Mouse (Mus musculus): ENCODE measurements at regions not wholly inside any gene's neighbourhood (a gene's known extent, or its start where the extent isn't known, plus 50 kb on each side); places are given as distances from the start of the nearest gene placed in this dataset.

- ATAC-seq: no peak
- no peaks in the 10 kb centered on the region for H3K9me3 ChIP-seq (ENCODE audit: control insufficient read depth, low read length)
Observed at GRCm38 (mm10) chr2:51240000-51240399, 91.1 kb upstream of the Rnd3 start.

GRCm38 (mm10) chr2:51238992-51239391, 90.1 kb upstream of the Rnd3 start:
- 40% methylated on average over 4 of the region's 4 CpGs for WGBS
- peaks cover 15% of the 10 kb centered on the region for H3K4me1 ChIP-seq (ENCODE audit: control insufficient read depth, insufficient read depth, low read length)
- H3K4me3 ChIP-seq (ENCODE audit: low read length): no peak overlapping the region
- no peaks in the 10 kb centered on the region for H3K36me3 ChIP-seq (ENCODE audit: control insufficient read depth, insufficient read depth, low read length)
- no peak for ATAC-seq
- no peak overlapping the region for H3K4me2 ChIP-seq (ENCODE audit: low read depth, low read length)
- H3K27me3 ChIP-seq (replicated peaks; ENCODE audit: control insufficient read depth, insufficient read depth, low read length): no peaks in the 10 kb centered on the region
- no peak overlapping the region for H3K9ac ChIP-seq (ENCODE audit: low read depth, low read length)
- no peaks in the 10 kb centered on the region for H3K9me3 ChIP-seq (ENCODE audit: control insufficient read depth, low read length)
- no peak overlapping the region for H3K27ac ChIP-seq (ENCODE audit: low read length)

More at GRCm38 (mm10) chr2:51240000-51240399, 91.1 kb upstream of the Rnd3 start:
- Histone ChIP-seq H3K9ac (ENCODE audit: low read depth, low read length) (no peak overlapping the region), H3K27ac (ENCODE audit: low read length) (no peak overlapping the region), H3K4me2 (ENCODE audit: low read depth, low read length) (no peak overlapping the region), H3K27me3 (replicated peaks; ENCODE audit: control insufficient read depth, insufficient read depth, low read length) (no peaks in the 10 kb centered on the region), H3K4me3 (ENCODE audit: low read length) (no peak overlapping the region), H3K36me3 (ENCODE audit: control insufficient read depth, insufficient read depth, low read length) (no peaks in the 10 kb centered on the region), H3K4me1 (ENCODE audit: control insufficient read depth, insufficient read depth, low read length) (peaks cover 15% of the 10 kb centered on the region)
- WGBS: 94% methylated on average over 1 of the region's 1 CpGs

DNA sequence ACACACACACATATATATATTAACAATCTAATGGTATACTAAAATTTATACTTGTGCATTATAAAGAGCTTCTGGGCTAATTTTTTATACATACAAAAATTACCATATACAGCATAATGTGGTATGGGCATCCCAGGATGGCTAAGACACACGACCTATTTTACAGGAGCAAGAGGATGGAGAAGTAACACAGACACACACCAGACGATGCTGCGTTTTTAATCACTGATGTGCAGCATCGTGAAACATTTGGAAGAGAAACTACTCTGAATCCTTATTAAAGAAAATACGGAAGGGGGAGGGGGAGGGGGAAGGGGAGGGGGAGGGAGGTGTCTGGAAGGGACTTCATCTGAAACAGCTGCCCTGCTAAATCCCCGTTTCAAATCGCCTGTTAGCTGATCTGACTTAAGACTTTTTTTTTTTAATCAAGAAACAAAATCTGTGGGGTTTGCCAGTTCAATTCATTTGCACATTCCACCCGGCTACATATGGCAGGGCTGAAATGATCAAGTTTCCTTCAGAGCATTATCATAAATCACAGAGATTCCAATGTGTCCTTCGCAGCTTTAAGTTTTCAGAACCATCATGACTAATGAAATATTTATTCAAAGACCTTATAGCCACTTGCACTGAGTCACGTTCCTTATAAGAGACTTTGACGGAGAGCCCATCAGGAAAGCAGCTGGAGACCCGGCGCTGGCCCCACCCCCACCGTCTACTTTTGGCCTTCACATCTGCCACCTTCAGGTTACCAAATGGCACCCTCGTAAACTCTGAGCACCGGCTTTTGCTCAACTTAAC, 89.4 kb upstream of the Rnd3 start:
- H3K9me3 ChIP-seq (ENCODE audit: control insufficient read depth, low read length): no peaks in the 10 kb centered on the region
- H3K4me1 ChIP-seq (ENCODE audit: control insufficient read depth, insufficient read depth, low read length): peaks cover 15% of the 10 kb centered on the region
- H3K4me2 ChIP-seq (ENCODE audit: low read depth, low read length): peak overlapping the region; percentile 25; the same call in 1 of the 2 replicates
- H3K27me3 ChIP-seq (replicated peaks; ENCODE audit: control insufficient read depth, insufficient read depth, low read length): no peaks in the 10 kb centered on the region
- no peak overlapping the region for H3K27ac ChIP-seq (ENCODE audit: low read length)
- no peak overlapping the region for H3K4me3 ChIP-seq (ENCODE audit: low read length)
- no peaks in the 10 kb centered on the region for H3K36me3 ChIP-seq (ENCODE audit: control insufficient read depth, insufficient read depth, low read length)
- H3K9ac ChIP-seq (ENCODE audit: low read depth, low read length): no peak overlapping the region
- ATAC-seq: 0 out of 2 replicates have a peak, but pooled peaks have one; percentile 28
- 15% methylated on average over 16 of the region's 16 CpGs for WGBS

GRCm38 (mm10) chr2:51237451-51237850, 88.5 kb upstream of the Rnd3 start:
- no peaks in the 10 kb centered on the region for H3K27me3 ChIP-seq (replicated peaks; ENCODE audit: control insufficient read depth, insufficient read depth, low read length)
- ATAC-seq: no peak
- H3K9ac ChIP-seq (ENCODE audit: low read depth, low read length): no peak overlapping the region
- H3K27ac ChIP-seq (ENCODE audit: low read length): no peak overlapping the region
- no peak overlapping the region for H3K4me3 ChIP-seq (ENCODE audit: low read length)
- H3K9me3 ChIP-seq (ENCODE audit: control insufficient read depth, low read length): no peaks in the 10 kb centered on the region
- H3K36me3 ChIP-seq (ENCODE audit: control insufficient read depth, insufficient read depth, low read length): no peaks in the 10 kb centered on the region
- H3K4me2 ChIP-seq (ENCODE audit: low read depth, low read length): no peak overlapping the region
- 62% methylated on average over 10 of the region's 10 CpGs for WGBS
- peaks cover 15% of the 10 kb centered on the region for H3K4me1 ChIP-seq (ENCODE audit: control insufficient read depth, insufficient read depth, low read length)

GRCm38 (mm10) chr2:51236852-51237251, 87.9 kb upstream of the Rnd3 start:
- Histone ChIP-seq H3K36me3 (ENCODE audit: control insufficient read depth, insufficient read depth, low read length) (no peaks in the 10 kb centered on the region), H3K4me2 (ENCODE audit: low read depth, low read length) (no peak overlapping the region), H3K27me3 (replicated peaks; ENCODE audit: control insufficient read depth, insufficient read depth, low read length) (no peaks in the 10 kb centered on the region), H3K27ac (ENCODE audit: low read length) (no peak overlapping the region), H3K9me3 (ENCODE audit: control insufficient read depth, low read length) (no peaks in the 10 kb centered on the region), H3K4me1 (ENCODE audit: control insufficient read depth, insufficient read depth, low read length) (peaks cover 15% of the 10 kb centered on the region), H3K9ac (ENCODE audit: low read depth, low read length) (no peak overlapping the region), H3K4me3 (ENCODE audit: low read length) (no peak overlapping the region)
- ATAC-seq: peak; percentile 55; the same call in 1 of the 2 replicates
- 50% methylated on average over 3 of the region's 3 CpGs for WGBS

- no peak overlapping the region for H3K27ac ChIP-seq (ENCODE audit: low read length)
- H3K9me3 ChIP-seq (ENCODE audit: control insufficient read depth, low read length): no peaks in the 10 kb centered on the region
- no peak overlapping the region for H3K9ac ChIP-seq (ENCODE audit: low read depth, low read length)
- no peaks in the 10 kb centered on the region for H3K27me3 ChIP-seq (replicated peaks; ENCODE audit: control insufficient read depth, insufficient read depth, low read length)
- no peaks in the 10 kb centered on the region for H3K36me3 ChIP-seq (ENCODE audit: control insufficient read depth, insufficient read depth, low read length)
- H3K4me2 ChIP-seq (ENCODE audit: low read depth, low read length): no peak overlapping the region
- no peak overlapping the region for H3K4me3 ChIP-seq (ENCODE audit: low read length)
- ATAC-seq: no peak
- H3K4me1 ChIP-seq (ENCODE audit: control insufficient read depth, insufficient read depth, low read length): peaks cover 15% of the 10 kb centered on the region
- WGBS: 61% methylated on average over 5 of the region's 5 CpGs
Observed at GRCm38 (mm10) chr2:51234427-51234826, 85.5 kb upstream of the Rnd3 start.

GRCm38 (mm10) chr2:51222851-51223250, 73.9 kb upstream of the Rnd3 start:
- Histone ChIP-seq H3K27ac (ENCODE audit: low read length) (no peak overlapping the region), H3K4me1 (ENCODE audit: control insufficient read depth, insufficient read depth, low read length) (peaks cover 3% of the 10 kb centered on the region; the same call in 1 of the 2 replicates), H3K4me3 (ENCODE audit: low read length) (no peak overlapping the region), H3K4me2 (ENCODE audit: low read depth, low read length) (no peak overlapping the region), H3K27me3 (replicated peaks; ENCODE audit: control insufficient read depth, insufficient read depth, low read length) (no peaks in the 10 kb centered on the region), H3K36me3 (ENCODE audit: control insufficient read depth, insufficient read depth, low read length) (no peaks in the 10 kb centered on the region), H3K9me3 (ENCODE audit: control insufficient read depth, low read length) (no peaks in the 10 kb centered on the region), H3K9ac (ENCODE audit: low read depth, low read length) (no peak overlapping the region)
- WGBS: 35% methylated on average over 1 of the region's 1 CpGs
- no peak for ATAC-seq

- Histone ChIP-seq H3K27ac (ENCODE audit: low read length) (no peak overlapping the region), H3K27me3 (replicated peaks; ENCODE audit: control insufficient read depth, insufficient read depth, low read length) (no peaks in the 10 kb centered on the region), H3K9ac (ENCODE audit: low read depth, low read length) (no peak overlapping the region), H3K4me1 (ENCODE audit: control insufficient read depth, insufficient read depth, low read length) (peaks cover 3% of the 10 kb centered on the region; the same call in 1 of the 2 replicates), H3K4me3 (ENCODE audit: low read length) (no peak overlapping the region), H3K9me3 (ENCODE audit: control insufficient read depth, low read length) (no peaks in the 10 kb centered on the region), H3K36me3 (ENCODE audit: control insufficient read depth, insufficient read depth, low read length) (no peaks in the 10 kb centered on the region), H3K4me2 (ENCODE audit: low read depth, low read length) (no peak overlapping the region)
- ATAC-seq: no peak
- WGBS: 34% methylated on average over 6 of the region's 6 CpGs
Observed at GRCm38 (mm10) chr2:51219714-51220113, 70.8 kb upstream of the Rnd3 start.

GRCm38 (mm10) chr2:51207150-51208022, 58.5 kb upstream of the Rnd3 start:
- H3K9me3 ChIP-seq (ENCODE audit: control insufficient read depth, low read length): no peaks in the 10 kb centered on the region
- no peak overlapping the region for H3K27ac ChIP-seq (ENCODE audit: low read length)
- H3K9ac ChIP-seq (ENCODE audit: low read depth, low read length): no peak overlapping the region
- no peak overlapping the region for H3K4me2 ChIP-seq (ENCODE audit: low read depth, low read length)
- H3K4me1 ChIP-seq (ENCODE audit: control insufficient read depth, insufficient read depth, low read length): no peaks in the 10 kb centered on the region
- 47% methylated on average over 7 of the region's 7 CpGs for WGBS
- ATAC-seq: no peak
- H3K36me3 ChIP-seq (ENCODE audit: control insufficient read depth, insufficient read depth, low read length): no peaks in the 10 kb centered on the region
- no peak overlapping the region for H3K4me3 ChIP-seq (ENCODE audit: low read length)
- H3K27me3 ChIP-seq (replicated peaks; ENCODE audit: control insufficient read depth, insufficient read depth, low read length): no peaks in the 10 kb centered on the region

All from intestine, embryonic 16.5 days (tissue).